Mouse (Mus musculus) CH12.LX (cell line): ENCODE data around the gene Slc17a8. TPM values are rescaled to one million over a fixed set of nuclear protein-coding genes. Genes with fewer than 3 reads are reported as not detected.
A peak's percentile ranks its signal among the peaks of the same experiment; 100 is the strongest.

ENCODE experiments used
- DNase-seq: peaks from one replicate; pipeline ENCODE4 v3.0.0-alpha.2; 2013; ENCODE audit errors: extremely low read depth
- H3K27ac ChIP-seq: 2 replicates; pipeline ENCODE4 v1.5.1; 2012; ENCODE audit warnings: low read depth, mild to moderate bottlenecking, control low read depth, moderate library complexity; ENCODE audit not compliant: insufficient read depth
- H3K27me3 ChIP-seq: replicated peaks from 2 replicates; pipeline ENCODE3; 2012; ENCODE audit warnings: inconsistent platforms
- H3K36me3 ChIP-seq, 2 experiments: replicated peaks in 1 of 2; 2 replicates each; pipeline versions ENCODE3 to v1.6.1; 2012; ENCODE audit warnings: inconsistent platforms in 1 of 2, low read length in 1 of 2, mild to moderate bottlenecking in 1 of 2, mixed read lengths in 1 of 2, moderate library complexity in 1 of 2; ENCODE audit not compliant: control insufficient read depth in 1 of 2, insufficient read depth in 1 of 2
- H3K4me1 ChIP-seq, 2 experiments: 2 replicates each; pipeline ENCODE4 v1.6.1; 2012; ENCODE audit warnings: inconsistent platforms in 1 of 2, moderate library complexity in 1 of 2; ENCODE audit not compliant: insufficient read depth in 2 of 2, control insufficient read depth in 1 of 2
- H3K4me2 ChIP-seq: 2 replicates; pipeline ENCODE4 v1.6.1; 2012; ENCODE audit warnings: low read depth, mild to moderate bottlenecking, control low read depth; ENCODE audit not compliant: poor library complexity, insufficient read depth, severe bottlenecking
- H3K4me3 ChIP-seq, 3 experiments: fragments of 150-350 bp in 1 of 3; sonication (generic) in 1 of 3; replicated peaks in 1 of 3; 2 replicates each; pipeline versions ENCODE3 to v1.5.1; 2011 to 2012; ENCODE audit warnings: low read depth in 2 of 3, low read length in 2 of 3, mild to moderate bottlenecking in 2 of 3, moderate library complexity in 2 of 3, control low read depth in 1 of 3, improper control_type of control experiment in 1 of 3, inconsistent platforms in 1 of 3, mixed read lengths in 1 of 3; ENCODE audit not compliant: poor library complexity in 1 of 3
- H3K79me2 ChIP-seq: replicated peaks from 2 replicates; pipeline ENCODE4 v1.6.1; 2012; ENCODE audit warnings: mild to moderate bottlenecking, moderate library complexity; ENCODE audit not compliant: control insufficient read depth, poor library complexity, insufficient read depth, severe bottlenecking; ENCODE audit errors: extremely low read depth
- H3K9ac ChIP-seq: 2 replicates; pipeline ENCODE4 v1.6.1; 2012; ENCODE audit warnings: low read depth, mild to moderate bottlenecking, control low read depth, moderate library complexity; ENCODE audit not compliant: insufficient read depth
- H3K9me3 ChIP-seq: replicated peaks from 2 replicates; pipeline ENCODE3; 2012; ENCODE audit warnings: low read length, inconsistent platforms, mixed read lengths
- CHD1 ChIP-seq: IDR thresholded peaks from 2 replicates; pipeline ENCODE4 v1.6.1; 2012; ENCODE audit warnings: low read depth, low read length, improper control_type of control experiment, inconsistent platforms
- CHD2 ChIP-seq: IDR thresholded peaks from 2 replicates; pipeline ENCODE4 v1.6.1; 2011; ENCODE audit warnings: low read length, improper control_type of control experiment
- CTCF ChIP-seq, 2 experiments: IDR thresholded peaks in 1 of 2; conservative IDR thresholded peaks in 1 of 2; 2 replicates each; pipeline ENCODE4 v1.5.1; 2011 to 2012; ENCODE audit warnings: low read depth in 2 of 2, low read length in 2 of 2, improper control_type of control experiment in 1 of 2, inconsistent platforms in 1 of 2, mild to moderate bottlenecking in 1 of 2, moderate library complexity in 1 of 2
- E2F4 ChIP-seq: IDR thresholded peaks from 2 replicates; pipeline ENCODE4 v1.6.1; 2011; ENCODE audit warnings: low read depth, low read length, improper control_type of control experiment; ENCODE audit not compliant: insufficient replicate concordance
- ELF1 ChIP-seq: IDR thresholded peaks from 2 replicates; pipeline ENCODE4 v1.6.1; 2014; ENCODE audit warnings: low read depth, mild to moderate bottlenecking, inconsistent platforms, low read length, improper control_type of control experiment
- ETS1 ChIP-seq: conservative IDR thresholded peaks from 2 replicates; pipeline ENCODE4 v1.6.1; 2012; ENCODE audit warnings: low read depth, mild to moderate bottlenecking, inconsistent platforms, low read length, improper control_type of control experiment, moderate library complexity
- GABPA ChIP-seq: IDR thresholded peaks from 2 replicates; pipeline ENCODE4 v1.6.1; 2012; ENCODE audit warnings: low read depth, low read length, improper control_type of control experiment, inconsistent platforms; ENCODE audit not compliant: insufficient replicate concordance
- JUN ChIP-seq: IDR thresholded peaks from 2 replicates; pipeline ENCODE4 v1.6.1; 2011; ENCODE audit warnings: low read depth, mild to moderate bottlenecking, low read length, improper control_type of control experiment, moderate library complexity; ENCODE audit not compliant: insufficient read depth
- JUND ChIP-seq: conservative IDR thresholded peaks from 2 replicates; pipeline ENCODE4 v1.6.1; 2011; ENCODE audit warnings: low read depth, low read length, improper control_type of control experiment
- MAFK ChIP-seq: IDR thresholded peaks from 2 replicates; pipeline ENCODE4 v1.6.1; 2011; ENCODE audit warnings: low read length, improper control_type of control experiment; ENCODE audit not compliant: insufficient replicate concordance
- MAZ ChIP-seq: IDR thresholded peaks from 2 replicates; pipeline ENCODE4 v1.6.1; 2012; ENCODE audit warnings: low read depth, mild to moderate bottlenecking, inconsistent platforms, low read length, improper control_type of control experiment, moderate library complexity
- MYC ChIP-seq: IDR thresholded peaks from 2 replicates; pipeline ENCODE4 v1.6.1; 2011; ENCODE audit warnings: low read depth, mild to moderate bottlenecking, improper control_type of control experiment, low read length
- NELFE ChIP-seq: IDR thresholded peaks from 2 replicates; pipeline ENCODE4 v1.6.1; 2011; ENCODE audit warnings: low read depth, low read length, improper control_type of control experiment
- POLR2A ChIP-seq: IDR thresholded peaks from 2 replicates; pipeline ENCODE4 v1.6.1; 2011; ENCODE audit warnings: low read depth, mild to moderate bottlenecking, improper control_type of control experiment, low read length
- POLR2AphosphoS2 ChIP-seq: IDR thresholded peaks from 2 replicates; pipeline ENCODE4 v1.6.1; 2011; ENCODE audit warnings: low read depth, low read length, improper control_type of control experiment
- RAD21 ChIP-seq: IDR thresholded peaks from 2 replicates; pipeline ENCODE4 v1.6.1; 2011; ENCODE audit warnings: low read depth, mild to moderate bottlenecking, low read length, improper control_type of control experiment, moderate library complexity
- SIN3A ChIP-seq: IDR thresholded peaks from 2 replicates; pipeline ENCODE4 v1.6.1; 2012; ENCODE audit warnings: low read length, improper control_type of control experiment, inconsistent platforms
- SMC3 ChIP-seq: IDR thresholded peaks from 2 replicates; pipeline ENCODE4 v1.6.1; 2011; ENCODE audit warnings: low read depth, low read length, improper control_type of control experiment
- TBP ChIP-seq: conservative IDR thresholded peaks from 2 replicates; pipeline ENCODE4 v1.6.1; 2011; ENCODE audit warnings: low read depth, low read length, improper control_type of control experiment
- TCF12 ChIP-seq: IDR thresholded peaks from 2 replicates; pipeline ENCODE4 v1.6.1; 2014; ENCODE audit warnings: low read depth, mild to moderate bottlenecking, inconsistent platforms, low read length, improper control_type of control experiment
- UBTF ChIP-seq: IDR thresholded peaks from 2 replicates; pipeline ENCODE4 v1.6.1; 2012; ENCODE audit warnings: low read depth, mild to moderate bottlenecking, inconsistent platforms, low read length, improper control_type of control experiment, moderate library complexity
- USF1 ChIP-seq: IDR thresholded peaks from 2 replicates; pipeline ENCODE4 v1.6.1; 2014; ENCODE audit warnings: low read depth, mild to moderate bottlenecking, inconsistent platforms, low read length, improper control_type of control experiment
- ZC3H11A ChIP-seq: IDR thresholded peaks from 2 replicates; pipeline ENCODE4 v1.6.1; 2012; ENCODE audit warnings: low read depth, mild to moderate bottlenecking, inconsistent platforms, low read length, improper control_type of control experiment
- ZKSCAN1 ChIP-seq: IDR thresholded peaks from 2 replicates; pipeline ENCODE4 v1.6.1; 2012; ENCODE audit warnings: low read depth, inconsistent platforms, low read length, improper control_type of control experiment, borderline replicate concordance
- ZNF384 ChIP-seq: IDR thresholded peaks from 2 replicates; pipeline ENCODE4 v1.6.1; 2012; ENCODE audit warnings: low read depth, low read length, improper control_type of control experiment, inconsistent platforms
- dilution Hi-C: fragments of 300-500 bp; cut with MboI; formaldehyde crosslinking; loops from 2 replicates; pipeline ENCODE4 v1.14.3; 2020; ENCODE audit warnings: low sequenced_read_pairs; ENCODE audit not compliant: extremely low pct_unique_long_range_greater_than_20kb, extremely low pct_ligation_motif_present
- in situ Hi-C: fragments of 300-500 bp; cut with MboI; formaldehyde crosslinking; loops from 3 replicates; pipeline ENCODE4 v1.14.3; 2019; ENCODE audit warnings: low sequenced_read_pairs, low pct_ligation_motif_present, low pct_unique_long_range_greater_than_20kb, mixed read lengths
- polyA plus RNA-seq: library from polyadenylated mRNA; unstranded; fragments of >175 nt; gene quantifications from 2 replicates; pipeline ENCODE4 v1.2.1, GENCODE M21; 2012; ENCODE audit warnings: low read depth; ENCODE audit not compliant: insufficient read length
- total RNA-seq, 2 experiments: library from RNA; depleted of rRNA; stranded (reverse); fragments of 300-350 nt in 1 of 2; fragments of >200 nt in 1 of 2; gene quantifications; 2 replicates each; pipeline ENCODE4 v1.2.3; 2012 to 2014

The Slc17a8 gene
- total and polyA plus RNA-seq, 3 experiments, result not detected

DNA sequence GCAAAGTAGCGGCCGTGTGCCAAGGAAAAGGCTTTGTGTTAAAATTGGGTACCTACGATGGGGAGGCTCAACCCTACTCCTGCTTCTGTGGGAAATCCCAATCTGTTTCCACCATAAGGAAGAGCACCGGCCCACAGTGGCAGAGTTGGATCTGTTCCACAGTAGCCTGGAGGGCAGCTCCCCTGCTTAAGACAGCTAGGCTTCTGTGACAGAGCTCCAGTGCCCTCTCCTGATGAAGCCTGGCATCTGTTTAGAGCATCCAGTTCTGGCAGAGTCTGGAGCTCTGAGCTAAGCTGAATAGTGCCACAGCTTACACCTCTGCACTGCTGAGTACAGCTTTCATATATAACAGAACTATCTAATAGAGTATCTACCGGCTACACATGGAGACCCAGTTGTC lies 14.0 kb upstream of the Slc17a8 start:
- H3K27ac ChIP-seq, result no peak overlapping the region
- dilution Hi-C loops (no loop called here), in situ Hi-C loops (loop anchor here (10.0 to 25.0 kb wide), 2 partner anchors 170 to 298 kb away; partner anchors contain the start of gene Ano4)
- peak; percentile 2 for DNase-seq
- H3K79me2 ChIP-seq, result no peaks in the 10 kb centered on the region
- peaks cover 0 to 6% of the 10 kb centered on the region in 2 experiments for H3K36me3 ChIP-seq
- no peak overlapping the region for H3K4me3 ChIP-seq
- H3K9me3 ChIP-seq, result no peaks in the 10 kb centered on the region
- no peak overlapping the region for H3K9ac ChIP-seq
- no peaks in the 10 kb centered on the region for H3K27me3 ChIP-seq
- no peak overlapping the region for H3K4me2 ChIP-seq
- no peaks in the 10 kb centered on the region for H3K4me1 ChIP-seq
- TF ChIP-seq NELFE (no peak), RAD21 (peak; percentile 41), ZC3H11A (no peak), UBTF (no peak), ETS1 (no peak), GABPA (no peak), JUND (no peak), TBP (no peak), USF1 (no peak), SMC3 (peak; percentile 6; the same call in 1 of the 2 replicates), CTCF (conservative IDR thresholded peaks at IDR 0.05 in 1 of 2, IDR thresholded peaks at IDR 0.05 in 1 of 2; ENCODE audit: low read depth in 2 of 2, low read length in 2 of 2) (peak in 1 of 2 experiments; percentile 43; a peak in 2 of 4 replicates), TCF12 (no peak), POLR2A (no peak), CHD2 (no peak)

DNA sequence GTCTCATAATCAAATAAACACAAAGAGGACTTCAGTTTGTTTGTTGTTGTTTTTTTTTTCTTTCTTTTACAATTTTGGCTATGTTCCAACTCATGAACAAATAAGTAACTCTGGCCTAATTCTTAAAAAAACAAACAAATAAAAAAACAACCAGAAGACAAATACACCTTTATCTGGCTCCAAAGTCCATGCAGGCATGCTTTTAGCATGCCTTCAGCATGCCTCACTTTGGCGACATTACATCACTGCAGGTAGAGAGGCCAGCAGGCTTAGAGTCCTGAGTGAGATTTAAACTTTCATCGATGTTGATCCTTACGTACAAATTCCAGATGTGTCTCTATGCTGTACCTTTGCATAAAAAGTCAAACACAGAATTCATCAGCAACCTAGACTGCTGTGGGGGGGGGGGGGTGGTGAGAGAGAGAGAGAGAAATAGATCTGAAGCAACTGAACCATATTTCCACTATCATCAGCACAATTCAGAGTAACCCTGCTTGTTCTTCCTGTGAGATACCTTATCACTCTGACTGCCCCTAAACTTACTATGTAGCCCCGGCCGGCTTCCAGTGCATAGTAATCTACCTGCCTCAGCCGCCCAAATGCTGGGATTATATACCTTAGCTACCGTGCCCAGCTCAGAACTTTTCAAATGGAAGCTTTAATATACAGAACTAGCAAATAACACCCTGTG lies 12.8 kb upstream of the Slc17a8 start:
- Histone ChIP-seq H3K36me3 (no peaks in the 10 kb centered on the region), H3K9me3 (no peaks in the 10 kb centered on the region), H3K27me3 (no peaks in the 10 kb centered on the region), H3K9ac (no peak overlapping the region), H3K4me3 (no peak overlapping the region), H3K27ac (no peak overlapping the region), H3K79me2 (no peaks in the 10 kb centered on the region), H3K4me1 (no peaks in the 10 kb centered on the region), H3K4me2 (no peak overlapping the region)
- dilution Hi-C loops, result no loop called here
- in situ Hi-C loops, result loop anchor here (10.0 to 25.0 kb wide), 2 partner anchors 169 to 297 kb away; partner anchors contain the start of gene Ano4
- no peak for DNase-seq
- no peak for TF ChIP-seq SIN3A
- TF ChIP-seq UBTF, result no peak
- no peak for TF ChIP-seq E2F4
- no peak for TF ChIP-seq ZC3H11A
- no peak for TF ChIP-seq MAZ
- TF ChIP-seq CTCF (conservative IDR thresholded peaks at IDR 0.05 in 1 of 2, IDR thresholded peaks at IDR 0.05 in 1 of 2; ENCODE audit: low read depth in 2 of 2, low read length in 2 of 2), result no peak
- TF ChIP-seq ZNF384, result no peak
- no peak for TF ChIP-seq POLR2AphosphoS2
- no peak for TF ChIP-seq USF1
- TF ChIP-seq MAFK, result no peak
- no peak for TF ChIP-seq ZKSCAN1
- TF ChIP-seq JUND, result no peak
- TF ChIP-seq POLR2A, result no peak
- TF ChIP-seq ELF1, result no peak
- no peak for TF ChIP-seq TCF12
- no peak for TF ChIP-seq TBP
- no peak for TF ChIP-seq RAD21
- TF ChIP-seq JUN, result no peak
- TF ChIP-seq MYC, result no peak
- no peak for TF ChIP-seq CHD1
